Mouse (Mus musculus) neural tube, embryonic 11.5 days (tissue): ENCODE measurements at regions not wholly inside any gene's neighbourhood (a gene's known extent, or its start where the extent isn't known, plus 50 kb on each side); places are given as distances from the start of the nearest gene placed in this dataset.

Experiments used
- ATAC-seq: fragments of 200-750 bp; cut with Nextera tagmentation; 2 replicates; pipeline ENCODE4 v1.8.0; 2017; ENCODE audit warnings: moderate number of reproducible peaks, mild to moderate bottlenecking, moderate TSS enrichment, moderate library complexity; ENCODE audit not compliant: insufficient read depth, low FRiP score, low TSS enrichment
- DNase-seq: peaks from one replicate; pipeline ENCODE4 v3.0.0-alpha.2; 2015; ENCODE audit warnings: low spot score
- H3K27ac ChIP-seq: fragments of 300-500 bp; sonication (generic); 2 replicates; pipeline ENCODE4 v1.5.1; 2014; ENCODE audit warnings: low read depth, mild to moderate bottlenecking, low read length
- H3K27me3 ChIP-seq: fragments of 300-500 bp; sonication (generic); 2 replicates; pipeline ENCODE4 v1.6.1; 2014; ENCODE audit warnings: mild to moderate bottlenecking, low read length, mixed read lengths; ENCODE audit not compliant: control insufficient read depth, insufficient read depth
- H3K36me3 ChIP-seq: fragments of 300-500 bp; sonication (generic); 2 replicates; pipeline ENCODE4 v1.6.1; 2014; ENCODE audit warnings: mild to moderate bottlenecking, low read length, moderate library complexity, mixed read lengths; ENCODE audit not compliant: control insufficient read depth, insufficient read depth
- H3K4me1 ChIP-seq: fragments of 300-500 bp; sonication (generic); 2 replicates; pipeline ENCODE4 v1.6.1; 2014; ENCODE audit warnings: low read length, mixed read lengths; ENCODE audit not compliant: control insufficient read depth, insufficient read depth
- H3K4me2 ChIP-seq: fragments of 300-500 bp; sonication (generic); 2 replicates; pipeline ENCODE4 v1.6.1; 2014; ENCODE audit warnings: low read depth, mild to moderate bottlenecking, moderate library complexity
- H3K4me3 ChIP-seq: fragments of 300-500 bp; sonication (generic); 2 replicates; pipeline ENCODE4 v1.5.1; 2014; ENCODE audit warnings: low read depth, low read length
- H3K9ac ChIP-seq: fragments of 300-500 bp; sonication (generic); 2 replicates; pipeline ENCODE4 v1.6.1; 2014; ENCODE audit warnings: mild to moderate bottlenecking, low read length
- H3K9me3 ChIP-seq: fragments of 300-500 bp; sonication (generic); 2 replicates; pipeline ENCODE4 v1.6.1; 2016; ENCODE audit warnings: low read length; ENCODE audit not compliant: control insufficient read depth
- WGBS: fragments of 180-500 bp; shearing (Covaris S2); extraction: QIAGEN DNeasy Blood & Tissue Kit; methylation state at CpG from one replicate; pipeline ENCODE4 v1.1.7; 2014; 5-methylcytosine and 5-hydroxymethylcytosine counted together

- no peak overlapping the region for H3K27ac ChIP-seq
- no peak overlapping the region for H3K4me2 ChIP-seq
- WGBS, result 84% methylated on average over 4 of the region's 4 CpGs
- no peak for DNase-seq
- no peaks in the 10 kb centered on the region for H3K36me3 ChIP-seq
- H3K4me1 ChIP-seq, result no peaks in the 10 kb centered on the region
- no peak overlapping the region for H3K4me3 ChIP-seq
- H3K9ac ChIP-seq, result no peak overlapping the region
- no peaks in the 10 kb centered on the region for H3K9me3 ChIP-seq
- no peak for ATAC-seq
- no peaks in the 10 kb centered on the region for H3K27me3 ChIP-seq
Observed at GRCm38 (mm10) chr2:79086280-79086679, 168.9 kb upstream of the Itga4 start.

GRCm38 (mm10) chr2:79086857-79087578 lies 168.2 kb upstream of the Itga4 start:
- Histone ChIP-seq H3K27ac (no peak overlapping the region), H3K36me3 (no peaks in the 10 kb centered on the region), H3K4me1 (no peaks in the 10 kb centered on the region), H3K9ac (no peak overlapping the region), H3K27me3 (no peaks in the 10 kb centered on the region), H3K4me2 (no peak overlapping the region), H3K9me3 (no peaks in the 10 kb centered on the region), H3K4me3 (no peak overlapping the region)
- no peak for ATAC-seq
- 85% methylated on average over 9 of the region's 9 CpGs for WGBS
- no peak for DNase-seq

- no peaks in the 10 kb centered on the region for H3K36me3 ChIP-seq
- H3K4me2 ChIP-seq, result no peak overlapping the region
- H3K9me3 ChIP-seq, result no peaks in the 10 kb centered on the region
- H3K27me3 ChIP-seq, result no peaks in the 10 kb centered on the region
- no peak overlapping the region for H3K4me3 ChIP-seq
- no peaks in the 10 kb centered on the region for H3K4me1 ChIP-seq
- H3K27ac ChIP-seq, result no peak overlapping the region
- no peak for ATAC-seq
- no peak overlapping the region for H3K9ac ChIP-seq
- DNase-seq, result no peak
- WGBS, result 56% methylated on average over 9 of the region's 9 CpGs
Observed at GRCm38 (mm10) chr2:79087600-79088205, 167.5 kb upstream of the Itga4 start.

- no peak overlapping the region for H3K9ac ChIP-seq
- H3K36me3 ChIP-seq, result no peaks in the 10 kb centered on the region
- no peak overlapping the region for H3K27ac ChIP-seq
- no peaks in the 10 kb centered on the region for H3K4me1 ChIP-seq
- ATAC-seq, result no peak
- no peak for DNase-seq
- 95% methylated on average over 2 of the region's 2 CpGs for WGBS
- H3K27me3 ChIP-seq, result no peaks in the 10 kb centered on the region
- no peaks in the 10 kb centered on the region for H3K9me3 ChIP-seq
- H3K4me2 ChIP-seq, result no peak overlapping the region
- H3K4me3 ChIP-seq, result no peak overlapping the region
Observed at GRCm38 (mm10) chr2:79090273-79090672, 165.0 kb upstream of the Itga4 start.

- no peaks in the 10 kb centered on the region for H3K4me1 ChIP-seq
- 31% methylated on average over 1 of the region's 1 CpGs for WGBS
- H3K9me3 ChIP-seq, result no peaks in the 10 kb centered on the region
- ATAC-seq, result no peak
- H3K27ac ChIP-seq, result no peak overlapping the region
- no peak overlapping the region for H3K4me2 ChIP-seq
- H3K36me3 ChIP-seq, result no peaks in the 10 kb centered on the region
- H3K27me3 ChIP-seq, result no peaks in the 10 kb centered on the region
- H3K4me3 ChIP-seq, result no peak overlapping the region
- DNase-seq, result no peak
- H3K9ac ChIP-seq, result no peak overlapping the region
Observed at GRCm38 (mm10) chr2:79094298-79094697, 160.9 kb upstream of the Itga4 start.

- WGBS, result 85% methylated on average over 3 of the region's 3 CpGs
- no peak for DNase-seq
- Histone ChIP-seq H3K27ac (no peak overlapping the region), H3K4me1 (no peaks in the 10 kb centered on the region), H3K9ac (no peak overlapping the region), H3K9me3 (no peaks in the 10 kb centered on the region), H3K4me3 (no peak overlapping the region), H3K27me3 (no peaks in the 10 kb centered on the region), H3K36me3 (no peaks in the 10 kb centered on the region), H3K4me2 (no peak overlapping the region)
- no peak for ATAC-seq
Observed at GRCm38 (mm10) chr2:79096532-79097251, 158.5 kb upstream of the Itga4 start.

- H3K9ac ChIP-seq, result no peak overlapping the region
- H3K27ac ChIP-seq, result no peak overlapping the region
- 85% methylated on average over 1 of the region's 1 CpGs for WGBS
- no peak overlapping the region for H3K4me3 ChIP-seq
- no peaks in the 10 kb centered on the region for H3K36me3 ChIP-seq
- ATAC-seq (no peak), DNase-seq (no peak)
- no peaks in the 10 kb centered on the region for H3K9me3 ChIP-seq
- no peak overlapping the region for H3K4me2 ChIP-seq
- H3K27me3 ChIP-seq, result no peaks in the 10 kb centered on the region
- H3K4me1 ChIP-seq, result no peaks in the 10 kb centered on the region
Observed at GRCm38 (mm10) chr2:79099601-79100000, 155.6 kb upstream of the Itga4 start.

- no peak overlapping the region for H3K4me2 ChIP-seq
- no peak overlapping the region for H3K9ac ChIP-seq
- no peak for ATAC-seq
- no peaks in the 10 kb centered on the region for H3K36me3 ChIP-seq
- DNase-seq, result no peak
- no peak overlapping the region for H3K27ac ChIP-seq
- no peaks in the 10 kb centered on the region for H3K27me3 ChIP-seq
- H3K9me3 ChIP-seq, result no peaks in the 10 kb centered on the region
- H3K4me1 ChIP-seq, result no peaks in the 10 kb centered on the region
- WGBS, result 92% methylated on average over 1 of the region's 1 CpGs
- no peak overlapping the region for H3K4me3 ChIP-seq
Observed at GRCm38 (mm10) chr2:79111673-79112072, 143.6 kb upstream of the Itga4 start.

GRCm38 (mm10) chr2:79112076-79112475 lies 143.2 kb upstream of the Itga4 start:
- Histone ChIP-seq H3K36me3 (no peaks in the 10 kb centered on the region), H3K27ac (no peak overlapping the region), H3K9ac (no peak overlapping the region), H3K4me1 (no peaks in the 10 kb centered on the region), H3K27me3 (no peaks in the 10 kb centered on the region), H3K9me3 (no peaks in the 10 kb centered on the region), H3K4me2 (no peak overlapping the region), H3K4me3 (no peak overlapping the region)
- no peak for DNase-seq
- 93% methylated on average over 1 of the region's 1 CpGs for WGBS
- ATAC-seq, result no peak
